Mouse (Mus musculus) telencephalon, adult 2 months (tissue): ENCODE data around the gene Pex26.

Experiments
- DNase-seq: peaks from one replicate; pipeline ENCODE4 v3.0.0-alpha.2; 2011; ENCODE audit warnings: low read depth, low spot score

Gene Pex26

GRCm38 (mm10) chr6:121183414-121184173 is at the start of gene Pex26:
Gene Pex26, plus strand, starts transcription at chr6:121183667.
- peak; percentile 87 for DNase-seq

GRCm38 (mm10) chr6:121134249-121134648 is 49.2 kb upstream of the Pex26 start:
- no peak for DNase-seq

- no peak for DNase-seq
Observed at GRCm38 (mm10) chr6:121134884-121135283, 48.6 kb upstream of the Pex26 start.

- DNase-seq, result no peak
Observed at GRCm38 (mm10) chr6:121137222-121137621, 46.2 kb upstream of the Pex26 start.

- no peak for DNase-seq
Observed at GRCm38 (mm10) chr6:121138338-121139040, 45.0 kb upstream of the Pex26 start.

- DNase-seq, result no peak
Observed at GRCm38 (mm10) chr6:121139271-121139670, 44.2 kb upstream of the Pex26 start.

- no peak for DNase-seq
Observed at GRCm38 (mm10) chr6:121142298-121142697, 41.2 kb upstream of the Pex26 start.

GRCm38 (mm10) chr6:121143439-121143838 is 40.0 kb upstream of the Pex26 start:
- DNase-seq, result no peak

- peak; percentile 39 for DNase-seq
Observed at GRCm38 (mm10) chr6:121144066-121144465, 39.4 kb upstream of the Pex26 start.

GRCm38 (mm10) chr6:121145010-121145604 is 38.4 kb upstream of the Pex26 start:
- DNase-seq, result peak; percentile 15

GRCm38 (mm10) chr6:121145906-121146305 is 37.6 kb upstream of the Pex26 start:
- no peak for DNase-seq

- DNase-seq, result no peak
Observed at GRCm38 (mm10) chr6:121146798-121147197, 36.7 kb upstream of the Pex26 start.

- DNase-seq, result no peak
Observed at GRCm38 (mm10) chr6:121148360-121148759, 35.1 kb upstream of the Pex26 start.

- DNase-seq, result no peak
Observed at GRCm38 (mm10) chr6:121149420-121149819, 34.0 kb upstream of the Pex26 start.

- DNase-seq, result no peak
Observed at GRCm38 (mm10) chr6:121150126-121150525, 33.3 kb upstream of the Pex26 start.

- no peak for DNase-seq
Observed at GRCm38 (mm10) chr6:121151732-121152131, 31.7 kb upstream of the Pex26 start.

- DNase-seq, result no peak
Observed at GRCm38 (mm10) chr6:121153177-121153576, 30.3 kb upstream of the Pex26 start.

GRCm38 (mm10) chr6:121154451-121155300 is 28.8 kb upstream of the Pex26 start:
- DNase-seq, result peak; percentile 55

GRCm38 (mm10) chr6:121156030-121156429 is 27.4 kb upstream of the Pex26 start:
- DNase-seq, result no peak

GRCm38 (mm10) chr6:121159616-121160015 is 23.9 kb upstream of the Pex26 start:
- DNase-seq, result no peak

- no peak for DNase-seq
Observed at GRCm38 (mm10) chr6:121160126-121160525, 23.3 kb upstream of the Pex26 start.

- no peak for DNase-seq
Observed at GRCm38 (mm10) chr6:121162616-121163015, 20.9 kb upstream of the Pex26 start.
